Mouse (Mus musculus): ENCODE results near the gene Piezo1.

GRCm38 (mm10) chr8:122573577-122573976 lies 22.4 kb upstream of the Piezo1 start:
- TF ChIP-seq CTCF (IDR thresholded peaks at IDR 0.05; ENCODE audit: low read depth, low read length) (no peak), POLR2A (IDR thresholded peaks at IDR 0.05; ENCODE audit: borderline replicate concordance, low read depth, low read length) (no peak)

Data from bone marrow macrophage, adult 2 months (primary cell).